Mouse (Mus musculus): Measurements from ENCODE around the gene Svbp.

GRCm38 (mm10) chr4:119189392-119189791 lies 5.7 kb upstream of the Svbp start:
- TF ChIP-seq CHD2 (IDR thresholded peaks at IDR 0.05; ENCODE audit: low read depth, low read length) (no peak), ZNF384 (IDR thresholded peaks at IDR 0.05; ENCODE audit: low read depth, low read length) (no peak), ZC3H11A (IDR thresholded peaks at IDR 0.05; ENCODE audit: borderline replicate concordance, low read depth, low read length) (no peak)

All from ES-E14 (cell line).